Mouse (Mus musculus) neural tube, embryonic 15.5 days (tissue): ENCODE data around the gene Grasp. TPM values are rescaled to one million over a fixed set of nuclear protein-coding genes. Genes with fewer than 3 reads are reported as not detected.

Source experiments
- ATAC-seq: fragments of 200-750 bp; cut with Nextera tagmentation; 2 replicates; pipeline ENCODE4 v1.8.0; 2017; ENCODE audit warnings: mild to moderate bottlenecking, moderate TSS enrichment, moderate library complexity; ENCODE audit not compliant: low FRiP score
- H3K27ac ChIP-seq: fragments of 300-500 bp; sonication (generic); replicated peaks from 2 replicates; pipeline ENCODE4 v1.5.1; 2015; ENCODE audit warnings: mild to moderate bottlenecking, inconsistent platforms
- H3K27me3 ChIP-seq: fragments of 300-500 bp; sonication (generic); replicated peaks from 2 replicates; pipeline ENCODE4 v1.6.1; 2015; ENCODE audit warnings: inconsistent platforms
- H3K36me3 ChIP-seq: fragments of 300-500 bp; sonication (generic); 2 replicates; pipeline ENCODE4 v1.6.1; 2015; ENCODE audit warnings: inconsistent platforms
- H3K4me1 ChIP-seq: fragments of 300-500 bp; sonication (generic); 2 replicates; pipeline ENCODE4 v1.6.1; 2015; ENCODE audit warnings: inconsistent platforms
- H3K4me2 ChIP-seq: fragments of 300-500 bp; sonication (generic); 2 replicates; pipeline ENCODE4 v1.6.1; 2015; ENCODE audit warnings: inconsistent platforms, mild to moderate bottlenecking, moderate library complexity
- H3K4me3 ChIP-seq: fragments of 300-500 bp; sonication (generic); replicated peaks from 2 replicates; pipeline ENCODE4 v1.5.1; 2015; ENCODE audit warnings: mild to moderate bottlenecking, inconsistent platforms
- H3K9ac ChIP-seq: fragments of 300-500 bp; sonication (generic); replicated peaks from 2 replicates; pipeline ENCODE4 v1.6.1; 2015; ENCODE audit warnings: mild to moderate bottlenecking, inconsistent platforms
- H3K9me3 ChIP-seq: fragments of 300-500 bp; sonication (generic); replicated peaks from 2 replicates; pipeline ENCODE4 v1.6.1; 2016; ENCODE audit warnings: inconsistent platforms
- WGBS: fragments of 180-500 bp; shearing (Covaris S2); methylation state at CpG from one replicate; pipeline ENCODE4 v1.1.7; 2015; ENCODE audit warnings: mixed read lengths; 5-methylcytosine and 5-hydroxymethylcytosine counted together
- polyA plus RNA-seq: library from polyadenylated mRNA; unstranded; fragments of >200 nt; fragmentation: Nextera tagmentation; extraction: Ambion mirVana; gene quantifications from 2 replicates; pipeline ENCODE4 v1.2.1, GENCODE M21; 2015

Gene Grasp
- polyA plus RNA-seq, 1 experiment from 2014 or later: 2.2 TPM

GRCm38 (mm10) chr15:101184300-101184699 is 39.7 kb upstream of the Grasp start:
- H3K4me3 ChIP-seq: no peak overlapping the region
- no peak for ATAC-seq
- 98% methylated on average over 8 of the region's 8 CpGs for WGBS
- peaks cover 45% of the 10 kb centered on the region for H3K4me1 ChIP-seq
- H3K27me3 ChIP-seq: no peaks in the 10 kb centered on the region
- no peaks in the 10 kb centered on the region for H3K36me3 ChIP-seq
- no peak overlapping the region for H3K27ac ChIP-seq
- H3K9ac ChIP-seq: no peak overlapping the region
- H3K4me2 ChIP-seq: no peak overlapping the region
- no peaks in the 10 kb centered on the region for H3K9me3 ChIP-seq

- 95% methylated on average over 3 of the region's 3 CpGs for WGBS
- Histone ChIP-seq H3K9ac (no peak overlapping the region), H3K27ac (no peak overlapping the region), H3K4me3 (no peak overlapping the region), H3K27me3 (no peaks in the 10 kb centered on the region), H3K4me2 (no peak overlapping the region), H3K36me3 (no peaks in the 10 kb centered on the region), H3K9me3 (no peaks in the 10 kb centered on the region), H3K4me1 (peaks cover 42% of the 10 kb centered on the region)
- ATAC-seq: no peak
These were observed 38.4 kb upstream of the Grasp start for GRCm38 (mm10) chr15:101185549-101185948.

- H3K4me3 ChIP-seq: no peak overlapping the region
These were observed 36.1 kb upstream of the Grasp start for GRCm38 (mm10) chr15:101187907-101188306.

GRCm38 (mm10) chr15:101189981-101190761 is 33.8 kb upstream of the Grasp start:
- no peaks in the 10 kb centered on the region for H3K27me3 ChIP-seq
- no peak for ATAC-seq
- H3K9ac ChIP-seq: no peak overlapping the region
- H3K4me2 ChIP-seq: no peak overlapping the region
- 69% methylated on average over 10 of the region's 10 CpGs for WGBS
- H3K4me3 ChIP-seq: no peak overlapping the region
- H3K9me3 ChIP-seq: no peaks in the 10 kb centered on the region
- H3K36me3 ChIP-seq: peaks cover 14% of the 10 kb centered on the region
- peaks cover 48% of the 10 kb centered on the region for H3K4me1 ChIP-seq
- H3K27ac ChIP-seq: no peak overlapping the region

More at GRCm38 (mm10) chr15:101187907-101188306, 36.1 kb upstream of the Grasp start:
- Histone ChIP-seq H3K4me2 (no peak overlapping the region), H3K36me3 (no peaks in the 10 kb centered on the region), H3K9me3 (no peaks in the 10 kb centered on the region), H3K27me3 (no peaks in the 10 kb centered on the region), H3K27ac (no peak overlapping the region), H3K4me1 (peaks cover 45% of the 10 kb centered on the region), H3K9ac (no peak overlapping the region)
- ATAC-seq: no peak
- WGBS: 72% methylated on average over 5 of the region's 5 CpGs

GRCm38 (mm10) chr15:101190762-101191150 is 33.2 kb upstream of the Grasp start:
- H3K9ac ChIP-seq: no peak overlapping the region
- H3K27me3 ChIP-seq: no peaks in the 10 kb centered on the region
- no peak overlapping the region; the same call in 1 of the 2 replicates for H3K27ac ChIP-seq
- H3K4me3 ChIP-seq: no peak overlapping the region
- 72% methylated on average over 5 of the region's 5 CpGs for WGBS
- H3K36me3 ChIP-seq: peaks cover 20% of the 10 kb centered on the region
- no peaks in the 10 kb centered on the region for H3K9me3 ChIP-seq
- ATAC-seq: no peak
- H3K4me1 ChIP-seq: peaks cover 48% of the 10 kb centered on the region
- no peak overlapping the region for H3K4me2 ChIP-seq

GRCm38 (mm10) chr15:101191459-101192259 is 32.3 kb upstream of the Grasp start:
- H3K27ac ChIP-seq: peak overlapping the region; percentile 6
- no peak overlapping the region for H3K9ac ChIP-seq
- no peaks in the 10 kb centered on the region for H3K9me3 ChIP-seq
- H3K36me3 ChIP-seq: peaks cover 29% of the 10 kb centered on the region
- H3K4me1 ChIP-seq: peaks cover 48% of the 10 kb centered on the region
- no peaks in the 10 kb centered on the region for H3K27me3 ChIP-seq
- no peak overlapping the region for H3K4me3 ChIP-seq
- no peak overlapping the region for H3K4me2 ChIP-seq
- WGBS: 24% methylated on average over 13 of the region's 13 CpGs
- ATAC-seq: peak; percentile 24; the same call in 1 of the 2 replicates

GRCm38 (mm10) chr15:101192260-101192640 is 31.7 kb upstream of the Grasp start:
- Histone ChIP-seq H3K36me3 (peaks cover 33% of the 10 kb centered on the region), H3K27ac (peak overlapping the region; percentile 6; the same call in 1 of the 2 replicates), H3K9ac (no peak overlapping the region), H3K9me3 (no peaks in the 10 kb centered on the region), H3K4me1 (peaks cover 48% of the 10 kb centered on the region), H3K4me2 (no peak overlapping the region), H3K4me3 (no peak overlapping the region), H3K27me3 (no peaks in the 10 kb centered on the region)
- no peak for ATAC-seq
- WGBS: 63% methylated on average over 7 of the region's 7 CpGs

GRCm38 (mm10) chr15:101192651-101193050 is 31.3 kb upstream of the Grasp start:
- Histone ChIP-seq H3K9me3 (no peaks in the 10 kb centered on the region), H3K27ac (no peak overlapping the region; the same call in 1 of the 2 replicates), H3K4me3 (no peak overlapping the region), H3K4me1 (peaks cover 48% of the 10 kb centered on the region), H3K4me2 (no peak overlapping the region), H3K9ac (no peak overlapping the region), H3K36me3 (peaks cover 34% of the 10 kb centered on the region), H3K27me3 (no peaks in the 10 kb centered on the region)
- 88% methylated on average over 7 of the region's 7 CpGs for WGBS
- ATAC-seq: no peak

- no peaks in the 10 kb centered on the region for H3K9me3 ChIP-seq
- H3K4me3 ChIP-seq: no peak overlapping the region
- peaks cover 44% of the 10 kb centered on the region for H3K4me1 ChIP-seq
- peaks cover 39% of the 10 kb centered on the region for H3K36me3 ChIP-seq
- H3K27ac ChIP-seq: no peak overlapping the region
- H3K4me2 ChIP-seq: no peak overlapping the region
- no peaks in the 10 kb centered on the region for H3K27me3 ChIP-seq
- 96% methylated on average over 6 of the region's 6 CpGs for WGBS
- no peak overlapping the region for H3K9ac ChIP-seq
- ATAC-seq: no peak
These were observed 30.0 kb upstream of the Grasp start for GRCm38 (mm10) chr15:101193971-101194370.

- H3K9ac ChIP-seq: no peak overlapping the region
These were observed 28.8 kb upstream of the Grasp start for GRCm38 (mm10) chr15:101194951-101195823.

GRCm38 (mm10) chr15:101196079-101196795 is 27.8 kb upstream of the Grasp start:
- Histone ChIP-seq H3K36me3 (peaks cover 59% of the 10 kb centered on the region), H3K4me2 (no peak overlapping the region), H3K27ac (no peak overlapping the region), H3K4me3 (no peak overlapping the region), H3K9me3 (no peaks in the 10 kb centered on the region), H3K9ac (no peak overlapping the region), H3K27me3 (no peaks in the 10 kb centered on the region), H3K4me1 (peaks cover 29% of the 10 kb centered on the region)
- WGBS: 96% methylated on average over 8 of the region's 8 CpGs
- ATAC-seq: no peak

More at GRCm38 (mm10) chr15:101194951-101195823, 28.8 kb upstream of the Grasp start:
- Histone ChIP-seq H3K27me3 (no peaks in the 10 kb centered on the region), H3K4me2 (no peak overlapping the region), H3K36me3 (peaks cover 48% of the 10 kb centered on the region), H3K4me1 (peaks cover 38% of the 10 kb centered on the region), H3K27ac (no peak overlapping the region), H3K4me3 (no peak overlapping the region), H3K9me3 (no peaks in the 10 kb centered on the region)
- 93% methylated on average over 16 of the region's 16 CpGs for WGBS
- no peak for ATAC-seq
